Mouse (Mus musculus) intestine, embryonic 16.5 days (tissue): ENCODE measurements around the gene Zdhhc12. TPM values are rescaled to one million over a fixed set of nuclear protein-coding genes. Genes with fewer than 3 reads are reported as not detected.

Experiments
- ATAC-seq: fragments of 200-750 bp; cut with Nextera tagmentation; 2 replicates; pipeline ENCODE4 v1.8.0; 2017; ENCODE audit warnings: moderate TSS enrichment, moderate library complexity
- H3K27ac ChIP-seq: fragments of 300-500 bp; sonication (generic); 2 replicates; pipeline ENCODE4 v1.5.1; 2014; ENCODE audit warnings: mild to moderate bottlenecking, low read length
- H3K27me3 ChIP-seq: fragments of 300-500 bp; sonication (generic); replicated peaks from 2 replicates; pipeline ENCODE4 v1.6.1; 2014; ENCODE audit warnings: low read length, control low read depth, mixed read lengths; ENCODE audit not compliant: control insufficient read depth, insufficient read depth
- H3K36me3 ChIP-seq: fragments of 300-500 bp; sonication (generic); 2 replicates; pipeline ENCODE4 v1.6.1; 2014; ENCODE audit warnings: low read length, control low read depth; ENCODE audit not compliant: control insufficient read depth, insufficient read depth
- H3K4me1 ChIP-seq: fragments of 300-500 bp; sonication (generic); 2 replicates; pipeline ENCODE4 v1.6.1; 2014; ENCODE audit warnings: low read length, control low read depth, mixed read lengths; ENCODE audit not compliant: control insufficient read depth, insufficient read depth
- H3K4me2 ChIP-seq: fragments of 300-500 bp; sonication (generic); 2 replicates; pipeline ENCODE4 v1.6.1; 2014; ENCODE audit warnings: low read depth, low read length, control low read depth
- H3K4me3 ChIP-seq: fragments of 300-500 bp; sonication (generic); 2 replicates; pipeline ENCODE4 v1.5.1; 2014; ENCODE audit warnings: mild to moderate bottlenecking, low read length
- H3K9ac ChIP-seq: fragments of 300-500 bp; sonication (generic); 2 replicates; pipeline ENCODE4 v1.6.1; 2014; ENCODE audit warnings: low read depth, low read length
- H3K9me3 ChIP-seq: fragments of 300-500 bp; sonication (generic); 2 replicates; pipeline ENCODE4 v1.6.1; 2016; ENCODE audit warnings: low read length, control low read depth; ENCODE audit not compliant: control insufficient read depth
- WGBS: fragments of 180-500 bp; shearing (Covaris S2); extraction: QIAGEN DNeasy Blood & Tissue Kit; methylation state at CpG from one replicate; pipeline ENCODE4 v1.1.7; 2014; 5-methylcytosine and 5-hydroxymethylcytosine counted together
- polyA plus RNA-seq: library from polyadenylated mRNA; unstranded; fragments of >200 nt; fragmentation: Nextera tagmentation; extraction: Ambion mirVana; gene quantifications from 2 replicates; pipeline ENCODE4 v1.2.1, GENCODE M21; 2015

The Zdhhc12 gene
- polyA plus RNA-seq, 1 experiment from 2014 or later, result 79.0 TPM

GRCm38 (mm10) chr2:30048699-30049388 is 44.6 kb downstream of the Zdhhc12 start, which contains the start of gene Wdr34:
Gene Wdr34, minus strand, starts transcription at chr2:30048881.
- no peaks in the 10 kb centered on the region for H3K9me3 ChIP-seq
- no peaks in the 10 kb centered on the region for H3K4me1 ChIP-seq
- H3K4me3 ChIP-seq, result peak within 1 kb of the TSS; percentile 70
- peak within 1 kb of the TSS; percentile 64 for H3K4me2 ChIP-seq
- H3K27ac ChIP-seq, result peak within 1 kb of the TSS; percentile 94
- H3K9ac ChIP-seq, result peak within 1 kb of the TSS; percentile 76
- WGBS, result under 1% methylated on average over 54 of the region's 54 CpGs
- no peaks in the 10 kb centered on the region; the same call in 1 of the 2 replicates for H3K27me3 ChIP-seq
- no peaks in the 10 kb centered on the region for H3K36me3 ChIP-seq
- peak; percentile 97 for ATAC-seq

- Histone ChIP-seq H3K27me3 (no peaks in the 10 kb centered on the region; the same call in 1 of the 2 replicates), H3K4me2 (peak overlapping the region; percentile 64), H3K4me3 (peak overlapping the region; percentile 70), H3K9ac (peak overlapping the region; percentile 76), H3K9me3 (no peaks in the 10 kb centered on the region), H3K27ac (peak overlapping the region; percentile 31), H3K36me3 (no peaks in the 10 kb centered on the region), H3K4me1 (no peaks in the 10 kb centered on the region)
- WGBS, result 56% methylated on average over 11 of the region's 11 CpGs
- no peak for ATAC-seq
Observed at GRCm38 (mm10) chr2:30048101-30048501, 45.3 kb downstream of the Zdhhc12 start.

- H3K27ac ChIP-seq, result no peak overlapping the region
- H3K27me3 ChIP-seq, result no peaks in the 10 kb centered on the region; the same call in 1 of the 2 replicates
- 96% methylated on average over 6 of the region's 6 CpGs for WGBS
- no peak overlapping the region for H3K4me3 ChIP-seq
- ATAC-seq, result no peak
- H3K4me2 ChIP-seq, result no peak overlapping the region
- no peaks in the 10 kb centered on the region for H3K4me1 ChIP-seq
- no peak overlapping the region for H3K9ac ChIP-seq
- H3K36me3 ChIP-seq, result no peaks in the 10 kb centered on the region
- no peaks in the 10 kb centered on the region for H3K9me3 ChIP-seq
Observed at GRCm38 (mm10) chr2:30047127-30047526, 46.3 kb downstream of the Zdhhc12 start.

- ATAC-seq, result no peak
- no peak overlapping the region for H3K4me2 ChIP-seq
- H3K9ac ChIP-seq, result no peak overlapping the region
- H3K9me3 ChIP-seq, result no peaks in the 10 kb centered on the region
- WGBS, result 82% methylated on average over 5 of the region's 5 CpGs
- H3K36me3 ChIP-seq, result no peaks in the 10 kb centered on the region
- no peaks in the 10 kb centered on the region for H3K4me1 ChIP-seq
- no peak overlapping the region for H3K4me3 ChIP-seq
- no peaks in the 10 kb centered on the region for H3K27me3 ChIP-seq
- H3K27ac ChIP-seq, result no peak overlapping the region
Observed at GRCm38 (mm10) chr2:30044550-30044949, 48.9 kb downstream of the Zdhhc12 start.

GRCm38 (mm10) chr2:30042445-30042844 is 51.0 kb downstream of the Zdhhc12 start:
- ATAC-seq, result peak; percentile 49; the same call in 1 of the 2 replicates
- no peaks in the 10 kb centered on the region for H3K27me3 ChIP-seq
- H3K4me3 ChIP-seq, result no peak overlapping the region
- peak overlapping the region; percentile 35; the same call in 1 of the 2 replicates for H3K9ac ChIP-seq
- WGBS, result 11% methylated on average over 4 of the region's 4 CpGs
- no peak overlapping the region for H3K4me2 ChIP-seq
- no peak overlapping the region for H3K27ac ChIP-seq
- no peaks in the 10 kb centered on the region for H3K4me1 ChIP-seq
- no peaks in the 10 kb centered on the region for H3K9me3 ChIP-seq
- no peaks in the 10 kb centered on the region for H3K36me3 ChIP-seq

Other genes with a start within 250 kb of the Zdhhc12 start
- gene Cercam, start 224.5 kb downstream of the Zdhhc12 start, polyA plus RNA-seq, result 24.5 and 24.8 TPM in 2 replicates
- gene Odf2, start 204.4 kb downstream of the Zdhhc12 start, polyA plus RNA-seq, result 30.5 and 37.1 TPM in 2 replicates
- 38.2 and 44.6 TPM in 2 replicates for gene Gle1, start 158.2 kb downstream of the Zdhhc12 start, polyA plus RNA-seq
- gene Sptan1, start 128.1 kb downstream of the Zdhhc12 start, polyA plus RNA-seq, result 66.0 and 76.0 TPM in 2 replicates
- 19.7 and 21.9 TPM in 2 replicates for gene Wdr34, start 44.8 kb downstream of the Zdhhc12 start, polyA plus RNA-seq
- 329 and 361 TPM in 2 replicates for gene Set, start 36.3 kb downstream of the Zdhhc12 start, polyA plus RNA-seq
- 10.4 and 10.8 TPM in 2 replicates for gene Pkn3, start 16.0 kb downstream of the Zdhhc12 start, polyA plus RNA-seq
- 3.3 and 3.7 TPM in 2 replicates for gene Zer1, start 30.9 kb upstream of the Zdhhc12 start, polyA plus RNA-seq
- 8.3 and 9.8 TPM in 2 replicates for gene Tbc1d13, start 40.1 kb upstream of the Zdhhc12 start, polyA plus RNA-seq
- 42.5 and 45.5 TPM in 2 replicates for gene Endog, start 77.8 kb upstream of the Zdhhc12 start, polyA plus RNA-seq
- gene Spout1, start 84.8 kb upstream of the Zdhhc12 start, polyA plus RNA-seq, result 59.5 and 62.6 TPM in 2 replicates
- 24.6 and 28.9 TPM in 2 replicates for gene Kyat1, start 112.2 kb upstream of the Zdhhc12 start, polyA plus RNA-seq
- gene Lrrc8a, start 144.1 kb upstream of the Zdhhc12 start, polyA plus RNA-seq, result 37.4 and 40.1 TPM in 2 replicates
- gene Gm28035, start 146.9 kb upstream of the Zdhhc12 start, polyA plus RNA-seq, result 0.11 and 0.24 TPM in 2 replicates
- gene Phyhd1, start 172.6 kb upstream of the Zdhhc12 start, polyA plus RNA-seq, result 10.5 and 10.8 TPM in 2 replicates
- not detected in 2 replicates for gene Gm28038, start 187.4 kb upstream of the Zdhhc12 start, polyA plus RNA-seq
- 38.3 and 41.2 TPM in 2 replicates for gene Dolk, start 192.7 kb upstream of the Zdhhc12 start, polyA plus RNA-seq
- 23.6 and 26.6 TPM in 2 replicates for gene Nup188, start 192.7 kb upstream of the Zdhhc12 start, polyA plus RNA-seq